Mouse (Mus musculus): ENCODE results near the gene Ksr1. TPM values are rescaled to one million over a fixed set of nuclear protein-coding genes. Genes with fewer than 3 reads are reported as not detected.

Gene Ksr1
- 3.7 and 5.7 TPM in 2 replicates for polyA plus RNA-seq (2016; fragmentation: Nextera tagmentation; extraction: Ambion mirVana)

- peak within 1 kb of the TSS; percentile 71 for H3K27ac ChIP-seq
- H3K27me3 ChIP-seq (replicated peaks) = no peaks in the 10 kb centered on the region
- WGBS = under 1% methylated on average over 42 of the region's 42 CpGs
- H3K4me1 ChIP-seq = peaks cover 18% of the 10 kb centered on the region
- H3K36me3 ChIP-seq = no peaks in the 10 kb centered on the region
- no peaks in the 10 kb centered on the region for H3K9me3 ChIP-seq
- peak within 1 kb of the TSS; percentile 88 for H3K9ac ChIP-seq
- peak within 1 kb of the TSS; percentile 74 for H3K4me3 ChIP-seq
- peak within 1 kb of the TSS; percentile 76 for H3K4me2 ChIP-seq (replicated peaks)
- ATAC-seq (ENCODE audit: low FRiP score, low read depth) = peak; percentile 92
Observed at GRCm38 (mm10) chr11:79146331-79146767, at the start of gene Ksr1. Gene Ksr1 (minus strand): TSS chr11:79146407.

- Histone ChIP-seq H3K4me1 (no peaks in the 10 kb centered on the region), H3K9ac (no peak overlapping the region), H3K4me2 (replicated peaks) (no peak overlapping the region), H3K36me3 (no peaks in the 10 kb centered on the region), H3K4me3 (no peak overlapping the region), H3K27ac (no peak overlapping the region), H3K9me3 (no peaks in the 10 kb centered on the region), H3K27me3 (replicated peaks) (no peaks in the 10 kb centered on the region)
- no peak for ATAC-seq (ENCODE audit: low FRiP score, low read depth)
- WGBS = 83% methylated on average over 1 of the region's 1 CpGs
Observed at GRCm38 (mm10) chr11:79192176-79192575, 46.0 kb upstream of the Ksr1 start.

GRCm38 (mm10) chr11:79191214-79191613 lies 45.0 kb upstream of the Ksr1 start:
- Histone ChIP-seq H3K27me3 (replicated peaks) (no peaks in the 10 kb centered on the region), H3K27ac (no peak overlapping the region), H3K9me3 (no peaks in the 10 kb centered on the region), H3K4me3 (no peak overlapping the region), H3K9ac (no peak overlapping the region), H3K4me2 (replicated peaks) (no peak overlapping the region), H3K4me1 (no peaks in the 10 kb centered on the region), H3K36me3 (no peaks in the 10 kb centered on the region)
- no peak for ATAC-seq (ENCODE audit: low FRiP score, low read depth)
- 91% methylated on average over 4 of the region's 4 CpGs for WGBS

GRCm38 (mm10) chr11:79190257-79190656 lies 44.0 kb upstream of the Ksr1 start:
- 90% methylated on average over 2 of the region's 2 CpGs for WGBS
- no peaks in the 10 kb centered on the region for H3K36me3 ChIP-seq
- no peak overlapping the region for H3K27ac ChIP-seq
- H3K4me1 ChIP-seq = no peaks in the 10 kb centered on the region
- no peak overlapping the region for H3K4me3 ChIP-seq
- no peaks in the 10 kb centered on the region for H3K9me3 ChIP-seq
- H3K9ac ChIP-seq = no peak overlapping the region
- no peaks in the 10 kb centered on the region for H3K27me3 ChIP-seq (replicated peaks)
- no peak overlapping the region for H3K4me2 ChIP-seq (replicated peaks)
- no peak for ATAC-seq (ENCODE audit: low FRiP score, low read depth)

- no peaks in the 10 kb centered on the region for H3K4me1 ChIP-seq
- no peak overlapping the region for H3K4me3 ChIP-seq
- H3K27me3 ChIP-seq (replicated peaks) = no peaks in the 10 kb centered on the region
- no peak overlapping the region for H3K4me2 ChIP-seq (replicated peaks)
- no peak overlapping the region for H3K27ac ChIP-seq
- ATAC-seq (ENCODE audit: low FRiP score, low read depth) = no peak
- H3K36me3 ChIP-seq = no peaks in the 10 kb centered on the region
- H3K9me3 ChIP-seq = no peaks in the 10 kb centered on the region
- 92% methylated on average over 6 of the region's 6 CpGs for WGBS
- no peak overlapping the region for H3K9ac ChIP-seq
Observed at GRCm38 (mm10) chr11:79188176-79188575, 42.0 kb upstream of the Ksr1 start.

- Histone ChIP-seq H3K4me1 (no peaks in the 10 kb centered on the region), H3K9me3 (no peaks in the 10 kb centered on the region), H3K36me3 (no peaks in the 10 kb centered on the region), H3K4me3 (no peak overlapping the region), H3K4me2 (replicated peaks) (no peak overlapping the region), H3K27me3 (replicated peaks) (no peaks in the 10 kb centered on the region), H3K9ac (no peak overlapping the region), H3K27ac (no peak overlapping the region)
- 61% methylated on average over 4 of the region's 4 CpGs for WGBS
- no peak for ATAC-seq (ENCODE audit: low FRiP score, low read depth)
Observed at GRCm38 (mm10) chr11:79187291-79187690, 41.1 kb upstream of the Ksr1 start.

- H3K4me1 ChIP-seq = no peaks in the 10 kb centered on the region
- H3K9me3 ChIP-seq = no peaks in the 10 kb centered on the region
- H3K4me2 ChIP-seq (replicated peaks) = no peak overlapping the region
- H3K27ac ChIP-seq = no peak overlapping the region
- ATAC-seq (ENCODE audit: low FRiP score, low read depth) = no peak
- 91% methylated on average over 6 of the region's 6 CpGs for WGBS
- no peaks in the 10 kb centered on the region for H3K36me3 ChIP-seq
- no peaks in the 10 kb centered on the region for H3K27me3 ChIP-seq (replicated peaks)
- no peak overlapping the region for H3K9ac ChIP-seq
- no peak overlapping the region for H3K4me3 ChIP-seq
Observed at GRCm38 (mm10) chr11:79185683-79186082, 39.5 kb upstream of the Ksr1 start.

GRCm38 (mm10) chr11:79184126-79184888 lies 38.1 kb upstream of the Ksr1 start:
- no peak for ATAC-seq (ENCODE audit: low FRiP score, low read depth)
- Histone ChIP-seq H3K4me2 (replicated peaks) (no peak overlapping the region), H3K36me3 (no peaks in the 10 kb centered on the region), H3K27me3 (replicated peaks) (no peaks in the 10 kb centered on the region), H3K27ac (no peak overlapping the region), H3K9me3 (no peaks in the 10 kb centered on the region), H3K4me3 (no peak overlapping the region), H3K9ac (no peak overlapping the region), H3K4me1 (no peaks in the 10 kb centered on the region)
- 90% methylated on average over 3 of the region's 3 CpGs for WGBS

- no peaks in the 10 kb centered on the region for H3K36me3 ChIP-seq
- H3K27ac ChIP-seq = no peak overlapping the region
- no peaks in the 10 kb centered on the region for H3K9me3 ChIP-seq
- 89% methylated on average over 6 of the region's 6 CpGs for WGBS
- no peak overlapping the region for H3K9ac ChIP-seq
- H3K4me2 ChIP-seq (replicated peaks) = no peak overlapping the region
- no peaks in the 10 kb centered on the region for H3K27me3 ChIP-seq (replicated peaks)
- H3K4me3 ChIP-seq = no peak overlapping the region
- no peaks in the 10 kb centered on the region for H3K4me1 ChIP-seq
- no peak for ATAC-seq (ENCODE audit: low FRiP score, low read depth)
Observed at GRCm38 (mm10) chr11:79183400-79183799, 37.2 kb upstream of the Ksr1 start.

- no peak overlapping the region for H3K9ac ChIP-seq
- ATAC-seq (ENCODE audit: low FRiP score, low read depth) = no peak
- H3K27me3 ChIP-seq (replicated peaks) = no peaks in the 10 kb centered on the region
- H3K4me1 ChIP-seq = no peaks in the 10 kb centered on the region
- 75% methylated on average over 12 of the region's 12 CpGs for WGBS
- no peak overlapping the region for H3K4me2 ChIP-seq (replicated peaks)
- H3K4me3 ChIP-seq = no peak overlapping the region
- no peaks in the 10 kb centered on the region for H3K9me3 ChIP-seq
- no peak overlapping the region for H3K27ac ChIP-seq
- H3K36me3 ChIP-seq = no peaks in the 10 kb centered on the region
Observed at GRCm38 (mm10) chr11:79182881-79183280, 36.7 kb upstream of the Ksr1 start.

GRCm38 (mm10) chr11:79181914-79182313 lies 35.7 kb upstream of the Ksr1 start:
- H3K4me3 ChIP-seq = no peak overlapping the region
- no peaks in the 10 kb centered on the region for H3K4me1 ChIP-seq
- no peak overlapping the region for H3K9ac ChIP-seq
- no peaks in the 10 kb centered on the region for H3K36me3 ChIP-seq
- no peak overlapping the region for H3K4me2 ChIP-seq (replicated peaks)
- no peaks in the 10 kb centered on the region for H3K9me3 ChIP-seq
- ATAC-seq (ENCODE audit: low FRiP score, low read depth) = no peak
- no peak overlapping the region for H3K27ac ChIP-seq
- 92% methylated on average over 4 of the region's 4 CpGs for WGBS
- no peaks in the 10 kb centered on the region for H3K27me3 ChIP-seq (replicated peaks)

GRCm38 (mm10) chr11:79176687-79177086 lies 30.5 kb upstream of the Ksr1 start:
- ATAC-seq (ENCODE audit: low FRiP score, low read depth) = no peak
- no peaks in the 10 kb centered on the region for H3K27me3 ChIP-seq (replicated peaks)
- H3K4me3 ChIP-seq = no peak overlapping the region
- 0 out of 2 replicates have a peak, but pooled peaks cover 5% of the 10 kb centered on the region for H3K9me3 ChIP-seq
- no peak overlapping the region for H3K9ac ChIP-seq
- H3K4me1 ChIP-seq = no peaks in the 10 kb centered on the region
- no peaks in the 10 kb centered on the region for H3K36me3 ChIP-seq
- H3K27ac ChIP-seq = no peak overlapping the region
- WGBS = 92% methylated on average over 3 of the region's 3 CpGs
- H3K4me2 ChIP-seq (replicated peaks) = no peak overlapping the region

GRCm38 (mm10) chr11:79172054-79172453 lies 25.8 kb upstream of the Ksr1 start:
- Histone ChIP-seq H3K27me3 (replicated peaks) (no peaks in the 10 kb centered on the region), H3K36me3 (no peaks in the 10 kb centered on the region), H3K4me1 (no peaks in the 10 kb centered on the region), H3K4me3 (no peak overlapping the region), H3K9ac (no peak overlapping the region), H3K4me2 (replicated peaks) (no peak overlapping the region), H3K27ac (no peak overlapping the region), H3K9me3 (0 out of 2 replicates have a peak, but pooled peaks cover 5% of the 10 kb centered on the region)
- 87% methylated on average over 7 of the region's 7 CpGs for WGBS
- ATAC-seq (ENCODE audit: low FRiP score, low read depth) = no peak
